Mouse (Mus musculus) olfactory bulb, adult 2 months (tissue): Measurements from ENCODE around the gene Galnt9. TPM values are rescaled to one million over a fixed set of nuclear protein-coding genes. Genes with fewer than 3 reads are reported as not detected.

Experiments used
- H3K27ac ChIP-seq: fragments of 200-500 bp; 2 replicates; pipeline ENCODE4 v1.5.1; 2012; ENCODE audit warnings: low read depth, low read length; ENCODE audit not compliant: insufficient read depth
- H3K4me1 ChIP-seq: fragments of 200-500 bp; 2 replicates; pipeline ENCODE4 v1.6.1; 2012; ENCODE audit warnings: low read length; ENCODE audit not compliant: control insufficient read depth, insufficient read depth
- H3K4me3 ChIP-seq: fragments of 200-500 bp; 2 replicates; pipeline ENCODE4 v1.5.1; 2012; ENCODE audit warnings: mild to moderate bottlenecking, low read depth, low read length, moderate library complexity; ENCODE audit not compliant: insufficient read depth
- CTCF ChIP-seq: fragments of 200-500 bp; IDR thresholded peaks from 2 replicates; pipeline ENCODE4 v1.5.1; 2012; ENCODE audit warnings: low read depth, mild to moderate bottlenecking, low read length, moderate library complexity; ENCODE audit not compliant: insufficient read depth
- POLR2A ChIP-seq: fragments of 200-500 bp; IDR thresholded peaks from 2 replicates; pipeline ENCODE4 v1.6.1; 2012; ENCODE audit warnings: mild to moderate bottlenecking, low read depth, low read length, moderate library complexity; ENCODE audit not compliant: insufficient read depth
- WGBS: fragments of 180-500 bp; shearing (Covaris S2); methylation state at CpG from one replicate; pipeline ENCODE4 v1.1.7; 2018; 5-methylcytosine and 5-hydroxymethylcytosine counted together
- polyA plus RNA-seq: library from polyadenylated mRNA; stranded (reverse); fragments of >200 nt; gene quantifications from 2 replicates; pipeline ENCODE4 v1.2.4, GENCODE M21; 2012; ENCODE audit warnings: low replicate concordance; ENCODE audit not compliant: missing spikeins, insufficient read depth, insufficient read length

Galnt9 gene
- polyA plus RNA-seq, 1 experiment = not detected

- Histone ChIP-seq H3K27ac (no peak overlapping the region), H3K4me1 (peaks cover 23% of the 10 kb centered on the region), H3K4me3 (no peak overlapping the region)
- WGBS = 23% methylated on average over 16 of the region's 16 CpGs
- TF ChIP-seq POLR2A = no peak
- no peak for TF ChIP-seq CTCF
Observed at GRCm38 (mm10) chr5:110562741-110563326, 18.7 kb downstream of the Galnt9 start.

DNA sequence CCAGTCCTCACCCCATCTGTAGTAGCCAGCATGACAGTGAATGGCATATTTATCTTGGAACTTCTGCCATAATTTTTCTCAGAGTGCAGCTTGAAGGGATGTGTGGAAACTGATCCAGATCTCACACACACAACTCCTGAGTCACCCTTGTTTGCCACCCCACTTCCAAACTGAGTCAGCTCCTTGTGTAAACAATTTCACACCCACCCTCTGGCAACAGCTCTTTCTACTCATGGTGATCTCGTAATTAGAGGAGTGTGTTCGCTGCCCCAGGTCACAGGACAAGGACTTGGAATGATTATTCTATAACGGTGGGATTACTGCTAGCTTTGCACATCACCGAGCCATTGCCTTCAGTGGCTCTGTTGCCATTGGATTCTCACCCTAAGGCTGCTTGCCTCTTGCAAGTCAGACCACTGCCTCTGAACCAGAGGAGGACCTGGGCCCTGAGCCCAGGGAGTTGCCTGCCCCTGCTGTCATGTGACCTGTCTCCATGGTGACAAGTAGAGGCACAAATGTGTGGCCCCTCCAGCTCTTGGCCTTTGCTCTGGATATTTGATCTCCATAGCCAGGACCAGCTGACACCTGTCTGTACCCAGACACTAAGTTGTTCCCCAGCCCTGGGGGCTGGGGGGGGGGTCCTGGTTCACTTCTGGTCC is 21.0 kb downstream of the Galnt9 start:
- 24% methylated on average over 4 of the region's 4 CpGs for WGBS
- Histone ChIP-seq H3K4me3 (no peak overlapping the region), H3K4me1 (peaks cover 25% of the 10 kb centered on the region), H3K27ac (no peak overlapping the region)
- TF ChIP-seq CTCF (no peak), POLR2A (no peak)

DNA sequence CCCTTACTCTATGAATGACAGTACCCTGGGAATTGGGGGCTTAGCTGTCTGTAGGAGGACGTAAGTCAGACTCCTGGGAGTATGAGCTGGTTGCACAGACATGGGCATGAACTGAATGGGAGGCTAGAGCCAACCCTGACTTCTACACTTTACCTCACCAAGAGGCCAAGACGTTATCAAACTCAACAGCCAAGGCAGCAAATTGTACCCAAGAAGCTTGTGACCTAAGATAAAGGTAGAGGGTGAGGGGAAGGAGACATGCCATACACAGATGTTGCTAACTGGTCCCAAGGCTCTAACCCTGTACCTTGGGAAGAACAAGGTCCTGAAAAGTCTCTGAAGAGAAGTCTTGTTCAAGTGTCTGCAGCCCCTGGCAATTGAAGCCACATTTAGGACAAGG is 23.4 kb downstream of the Galnt9 start:
- no peak for TF ChIP-seq POLR2A
- TF ChIP-seq CTCF = no peak
- Histone ChIP-seq H3K4me1 (peaks cover 20% of the 10 kb centered on the region), H3K4me3 (no peak overlapping the region), H3K27ac (no peak overlapping the region)
- WGBS = 85% methylated on average over 2 of the region's 2 CpGs

DNA sequence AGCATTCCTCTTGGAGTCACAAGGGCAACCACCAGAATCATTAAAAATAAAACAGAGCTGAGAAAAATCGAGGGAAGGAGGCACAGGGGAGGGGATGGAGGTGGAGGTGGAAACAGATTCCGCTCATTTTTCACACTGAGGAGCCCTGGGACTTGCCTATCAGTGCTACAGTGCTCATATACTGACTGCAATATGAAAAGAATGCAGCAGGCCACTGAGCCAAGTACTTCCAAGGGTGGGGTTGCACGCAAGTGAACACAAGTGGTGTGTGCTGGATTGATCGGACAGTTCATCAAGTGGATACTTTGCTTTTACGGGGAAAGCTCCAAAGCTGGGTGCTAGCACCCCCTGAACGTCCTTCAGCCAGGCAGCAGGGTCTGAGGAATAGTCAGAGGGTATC is 30.7 kb downstream of the Galnt9 start:
- TF ChIP-seq CTCF (no peak), POLR2A (no peak)
- 76% methylated on average over 6 of the region's 6 CpGs for WGBS
- Histone ChIP-seq H3K4me3 (no peak overlapping the region), H3K27ac (no peak overlapping the region), H3K4me1 (no peaks in the 10 kb centered on the region)

- Histone ChIP-seq H3K4me3 (no peak overlapping the region), H3K27ac (no peak overlapping the region), H3K4me1 (peaks cover 11% of the 10 kb centered on the region)
- WGBS = 87% methylated on average over 4 of the region's 4 CpGs
- no peak for TF ChIP-seq POLR2A
- no peak for TF ChIP-seq CTCF
Observed at GRCm38 (mm10) chr5:110579296-110579695, 35.1 kb downstream of the Galnt9 start.

DNA sequence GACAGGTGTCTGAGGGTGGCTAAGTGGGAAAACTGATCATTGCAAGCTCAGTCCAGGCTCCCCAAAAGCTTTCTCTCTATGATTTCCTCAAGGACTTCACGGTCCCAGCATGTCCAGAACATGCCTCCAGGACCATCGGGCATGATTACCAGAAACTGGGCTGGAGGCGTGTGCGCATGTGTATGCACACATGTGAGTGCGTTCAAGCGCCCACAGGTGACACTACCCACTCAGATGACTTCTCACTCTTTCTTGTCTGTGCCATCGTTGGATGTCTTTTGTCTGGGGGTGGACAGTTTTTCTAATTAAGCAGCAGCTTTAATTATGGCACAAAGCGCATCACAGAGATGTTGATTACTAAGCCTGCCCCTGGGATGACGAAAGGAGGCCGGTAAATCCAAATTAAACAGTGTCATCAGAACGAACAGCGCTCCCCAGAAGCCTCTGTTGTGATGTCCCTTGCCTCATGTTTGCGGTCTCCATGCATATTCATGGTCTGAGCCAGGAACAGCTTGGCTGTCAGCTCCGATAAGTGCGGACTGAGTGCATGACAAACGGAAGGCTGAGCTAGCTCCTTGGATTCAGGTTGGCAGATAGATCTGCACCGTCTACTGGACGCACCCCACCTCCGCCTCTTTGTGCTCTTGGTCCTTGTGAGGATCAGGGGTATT is 36.5 kb downstream of the Galnt9 start:
- Histone ChIP-seq H3K27ac (no peak overlapping the region), H3K4me3 (no peak overlapping the region), H3K4me1 (peaks cover 11% of the 10 kb centered on the region)
- WGBS = 50% methylated on average over 19 of the region's 19 CpGs
- TF ChIP-seq CTCF = no peak
- TF ChIP-seq POLR2A = no peak

GRCm38 (mm10) chr5:110582647-110583538 is 38.7 kb downstream of the Galnt9 start:
- Histone ChIP-seq H3K4me1 (peaks cover 11% of the 10 kb centered on the region), H3K4me3 (no peak overlapping the region), H3K27ac (no peak overlapping the region)
- 71% methylated on average over 10 of the region's 10 CpGs for WGBS
- TF ChIP-seq CTCF = no peak
- no peak for TF ChIP-seq POLR2A

DNA sequence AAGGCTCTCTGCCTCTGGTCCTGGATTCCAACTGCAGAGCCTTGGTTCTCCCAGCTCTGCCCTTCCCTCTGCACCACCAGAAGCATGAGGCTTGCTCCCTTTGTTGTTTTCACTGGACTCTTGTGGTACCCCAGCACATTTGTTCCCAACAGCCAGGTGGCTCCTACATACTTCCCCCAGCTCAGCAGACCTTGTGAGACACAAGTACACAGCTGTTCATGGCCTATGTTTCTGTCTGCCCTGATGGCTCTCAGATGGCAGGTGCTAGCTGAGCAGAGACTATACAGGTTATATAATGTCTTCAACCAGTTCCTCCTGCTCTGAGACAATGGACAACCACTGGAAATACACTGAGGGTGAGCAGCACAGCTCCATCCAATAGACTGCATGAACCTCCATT is 43.3 kb downstream of the Galnt9 start:
- TF ChIP-seq CTCF (no peak), POLR2A (no peak)
- Histone ChIP-seq H3K4me3 (no peak overlapping the region), H3K4me1 (no peaks in the 10 kb centered on the region), H3K27ac (no peak overlapping the region)

- no peak overlapping the region for H3K27ac ChIP-seq
- TF ChIP-seq CTCF (no peak), POLR2A (no peak)
- WGBS = 92% methylated on average over 8 of the region's 8 CpGs
- no peaks in the 10 kb centered on the region; the same call in 1 of the 2 replicates for H3K4me1 ChIP-seq
- no peak overlapping the region for H3K4me3 ChIP-seq
Observed at GRCm38 (mm10) chr5:110589833-110590232, 45.7 kb downstream of the Galnt9 start.
